Mouse (Mus musculus) myocyte (in vitro differentiated cells): ENCODE results near the gene Rgs14.

ENCODE experiments used
- POLR2A ChIP-seq: IDR thresholded peaks from one replicate; pipeline ENCODE4 v1.6.1; 2011; ENCODE audit warnings: low read depth, mild to moderate bottlenecking, control low read depth, moderate library complexity; ENCODE audit not compliant: insufficient read length
- USF1 ChIP-seq: IDR thresholded peaks from one replicate; pipeline ENCODE4 v1.6.1; 2011; ENCODE audit warnings: low read depth, mild to moderate bottlenecking, control low read depth, moderate library complexity

DNA sequence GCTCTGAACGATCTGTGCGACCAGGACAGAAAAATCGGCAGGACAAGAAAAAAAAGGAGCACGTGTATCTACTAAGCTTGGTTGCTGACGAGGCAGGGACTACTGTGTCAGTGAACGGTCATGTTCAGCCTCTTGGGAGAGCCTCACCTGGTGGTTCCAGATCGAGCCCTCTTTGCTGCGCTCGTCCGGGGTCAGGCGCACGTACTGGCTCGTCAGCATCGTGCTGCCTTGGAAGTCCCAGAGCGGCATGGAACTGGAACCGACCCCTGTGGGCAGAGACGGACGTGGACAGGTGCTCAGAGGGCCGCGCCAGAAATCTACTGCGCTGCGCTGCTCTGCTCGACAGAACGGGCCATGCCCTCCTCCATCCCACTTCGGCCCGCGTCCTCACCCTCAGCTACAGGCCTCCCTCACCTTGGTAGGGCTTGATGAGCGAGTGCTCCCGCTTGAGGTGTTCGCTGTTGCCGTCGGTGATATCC, 7.5 kb upstream of the Rgs14 start:
- TF ChIP-seq USF1 (no peak), POLR2A (no peak)
